In genomic region chr4:101457176-101457575, GRCm38 (mm10) we compare ENCODE assay signal across 28 mouse cellular contexts.
"Had no signal": no experiment of that assay in that cellular context is flagged by ENCODE, and none has a peak within 500 bp of the region (broad histone marks: within the 10 kb centered on the region; RNA-seq: fewer than 3 reads in every experiment).

No protein-coding gene starts in this region.

- H3K4me1 ChIP-seq: heart, embryonic 15.5 days; hindbrain, embryonic 13.5 days; hindbrain, embryonic 15.5 days; kidney, embryonic 15.5 days; limb, embryonic 10.5 days; liver, embryonic 13.5 days; liver, embryonic 15.5 days had no signal

- H3K4me3 ChIP-seq: heart, embryonic 10.5 days; heart, embryonic 13.5 days; heart, embryonic 15.5 days; hindbrain, embryonic 13.5 days; hindbrain, embryonic 15.5 days; kidney, embryonic 15.5 days; limb, embryonic 10.5 days; limb, embryonic 12.5 days; liver, embryonic 13.5 days; liver, embryonic 15.5 days had no signal

- DNase-seq: gastrocnemius, postnatal 10 days; gastrocnemius, postnatal 25 days; heart, adult 18-20 months; heart, postnatal 14 days; heart, postnatal 36 days; kidney, adult 11 months; kidney, adult 2 months; kidney, adult 9 months; kidney, postnatal 14 days; kidney, postnatal 36 days; layer of hippocampus, adult 9-11 months; layer of hippocampus, postnatal 36 days; liver; liver, embryonic 13.5 days; liver, postnatal 0 days; lung, adult 2 months had no signal

- H3K9me3 ChIP-seq: heart, embryonic 10.5 days; heart, embryonic 13.5 days; heart, embryonic 15.5 days; hindbrain, embryonic 13.5 days; hindbrain, embryonic 15.5 days; kidney, embryonic 15.5 days; limb, embryonic 10.5 days; limb, embryonic 12.5 days; liver, embryonic 13.5 days; liver, embryonic 15.5 days had no signal

- H3K27ac ChIP-seq: heart, embryonic 10.5 days; heart, embryonic 13.5 days; heart, embryonic 15.5 days; hindbrain, embryonic 13.5 days; hindbrain, embryonic 15.5 days; hindbrain, postnatal 0 days; kidney, embryonic 15.5 days; kidney, postnatal 0 days; limb, embryonic 10.5 days; limb, embryonic 12.5 days; liver, embryonic 13.5 days; liver, embryonic 15.5 days had no signal

- H3K9ac ChIP-seq: heart, embryonic 13.5 days; heart, embryonic 15.5 days; hindbrain, embryonic 13.5 days; hindbrain, embryonic 15.5 days; kidney, embryonic 15.5 days; limb, embryonic 12.5 days; liver, embryonic 13.5 days; liver, embryonic 15.5 days; liver, postnatal 0 days had no signal

- ATAC-seq: hindbrain, postnatal 0 days; intestine, embryonic 16.5 days; liver, postnatal 0 days had no signal

- H3K36me3 ChIP-seq: hindbrain, embryonic 13.5 days; hindbrain, embryonic 15.5 days; kidney, embryonic 15.5 days; limb, embryonic 12.5 days; liver, embryonic 13.5 days; liver, embryonic 15.5 days had no signal
